Mouse (Mus musculus): ENCODE measurements around the gene Knstrn. TPM values are rescaled to one million over a fixed set of nuclear protein-coding genes. Genes with fewer than 3 reads are reported as not detected.

The Knstrn gene
- total RNA-seq, 2 experiments from 2014 or later, result 28.0 to 28.8 TPM

DNA sequence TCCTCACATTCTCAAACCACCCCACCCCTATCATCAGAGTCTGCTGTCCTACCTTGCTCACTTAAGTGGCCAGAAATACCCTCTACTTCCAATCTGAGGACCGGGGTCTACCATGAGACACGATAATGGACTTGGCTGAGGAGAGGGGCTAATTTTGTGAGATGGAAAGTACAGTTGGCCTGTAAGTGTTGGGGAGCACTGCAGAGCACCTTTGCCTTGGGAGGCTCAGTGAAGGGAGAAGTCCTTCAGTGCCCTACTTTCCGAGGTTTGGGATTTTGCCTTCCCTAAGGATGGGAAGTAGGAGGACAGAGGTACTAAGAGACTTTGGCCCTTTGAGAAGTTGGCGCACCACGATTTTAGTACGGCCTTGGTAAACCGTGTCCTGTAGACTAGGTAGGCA lies 85.5 kb downstream of the Knstrn start:
- DNase-seq (ENCODE audit: low spot score in 2 of 2), result no peak

DNA sequence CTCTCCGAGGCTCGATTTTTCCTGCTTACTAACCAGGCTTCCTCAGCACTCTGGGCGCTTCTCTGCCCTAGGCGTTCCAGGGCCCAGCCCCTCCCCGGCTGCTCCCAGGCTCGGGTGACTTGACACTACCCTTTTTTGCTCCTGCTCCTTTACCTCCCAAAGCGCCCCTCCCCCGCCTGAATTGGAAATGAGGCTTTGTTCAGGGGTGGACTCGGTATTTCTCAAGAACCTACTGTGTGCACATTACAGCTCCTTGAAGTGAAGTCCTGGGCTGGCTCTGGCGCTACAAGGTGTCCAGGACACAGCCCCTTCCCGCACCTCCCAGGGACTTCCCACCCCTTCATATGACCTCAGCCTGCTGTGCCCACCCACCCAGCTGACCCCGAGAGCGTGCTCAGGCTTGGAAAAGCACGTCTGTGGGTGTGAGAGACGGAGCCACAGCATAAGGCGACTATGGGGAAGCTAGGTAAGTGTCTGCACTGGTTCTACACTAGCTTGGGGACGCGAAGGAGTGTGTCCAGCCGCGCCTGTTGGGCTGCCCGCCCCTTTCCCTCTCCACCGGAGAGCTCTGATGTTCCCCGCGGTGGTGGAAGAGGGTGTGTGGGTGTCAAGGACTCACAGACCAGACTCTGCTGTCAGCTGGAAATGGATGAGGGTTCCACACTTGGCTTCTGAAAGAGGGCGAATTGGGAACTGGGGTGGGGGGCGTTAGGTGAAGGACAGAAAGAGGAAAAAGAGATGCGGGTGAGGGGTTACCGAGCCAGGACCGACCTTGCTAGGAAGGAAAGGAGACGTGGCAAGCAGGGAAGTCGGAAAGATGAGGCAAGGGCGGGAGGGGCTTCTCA lies 86.4 kb downstream of the Knstrn start, which contains the start of gene Bahd1:
Gene Bahd1 (plus strand): TSS at position 397 of the 845 bp plus-strand sequence.
- no peak for DNase-seq (ENCODE audit: low spot score in 2 of 2)

DNA sequence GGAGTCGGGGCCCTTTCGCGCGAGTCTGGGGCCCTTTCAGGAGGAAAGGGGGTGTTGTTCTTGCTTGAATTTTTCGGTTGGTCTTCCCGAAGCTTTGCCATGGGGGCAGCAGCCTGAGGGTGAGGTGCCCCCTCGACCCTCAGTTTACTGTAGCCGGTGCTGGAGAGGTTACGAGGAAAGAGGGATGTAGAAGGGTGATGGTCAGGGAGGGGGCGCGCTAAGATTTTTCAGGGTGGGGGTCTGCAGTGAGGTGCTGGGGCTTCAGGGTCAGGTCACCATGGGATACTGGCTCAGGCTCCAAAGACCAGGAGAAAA lies 87.0 kb downstream of the Knstrn start:
- no peak for DNase-seq (ENCODE audit: low spot score in 2 of 2)

GRCm38 (mm10) chr2:118901175-118902031 lies 87.6 kb downstream of the Knstrn start:
- peak; percentile 96 to 98 for DNase-seq (ENCODE audit: low spot score in 2 of 2)

DNA sequence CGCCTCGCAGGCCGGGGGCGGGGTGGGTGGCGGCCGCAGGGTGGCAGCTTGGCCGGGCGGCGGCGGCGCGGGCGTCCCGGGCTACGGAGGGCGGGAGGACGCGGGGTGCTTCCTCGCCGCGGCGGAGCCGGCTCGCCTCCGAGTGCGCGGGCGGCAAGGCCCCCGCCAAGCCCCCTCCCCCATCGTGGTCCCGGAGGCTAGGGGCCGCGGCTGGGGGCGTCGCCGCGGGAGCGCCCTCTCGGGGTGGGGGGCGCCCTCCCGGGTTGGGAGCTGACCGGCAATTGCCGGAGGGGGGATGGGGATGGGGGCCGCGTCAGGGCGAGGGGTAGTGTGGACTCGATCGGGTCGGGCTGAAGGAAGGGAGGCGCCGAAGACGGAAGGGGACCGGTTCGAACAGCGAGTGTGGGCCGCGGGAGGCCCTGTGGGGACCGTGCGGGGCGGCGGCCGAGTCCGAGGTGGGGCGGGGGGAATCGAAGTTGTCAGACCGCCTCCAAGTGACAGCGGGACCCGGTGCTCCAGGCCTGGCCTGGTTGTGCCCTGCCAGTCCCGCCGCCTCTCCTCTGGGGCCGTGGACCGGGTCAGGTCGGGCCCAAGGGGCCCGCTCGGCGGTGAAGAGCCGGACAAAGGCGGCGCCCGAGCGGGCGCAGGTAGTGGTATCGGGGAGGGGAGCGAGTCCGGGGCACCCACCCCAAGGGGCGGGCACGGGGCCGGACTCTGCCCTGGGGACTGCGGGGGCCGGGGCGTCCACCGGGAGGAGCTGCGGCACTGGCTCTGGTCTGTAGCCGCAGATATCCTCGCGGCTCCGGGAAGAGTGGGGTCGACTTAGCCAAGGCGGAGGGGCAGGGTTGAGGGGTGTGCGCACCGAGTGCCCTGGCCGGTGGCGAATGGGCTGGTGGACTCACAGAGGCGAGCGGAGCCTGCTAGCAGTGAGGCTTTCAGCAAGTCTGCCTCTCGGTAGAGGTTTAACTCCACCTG lies 88.5 kb downstream of the Knstrn start:
- peak; percentile 45 to 56 for DNase-seq (ENCODE audit: low spot score in 2 of 2)

GRCm38 (mm10) chr2:118903333-118903741 lies 89.5 kb downstream of the Knstrn start:
- no peak for DNase-seq (ENCODE audit: low spot score in 2 of 2)

Other genes with a start within 250 kb of the Knstrn start
- 10 to 100 TPM; 36.7 to 40.7 TPM for gene Bub1b, start 215.8 kb upstream of the Knstrn start, total RNA-seq (2021)
- 10 to 100 TPM; 13.8 to 16.3 TPM for gene Pak6, start 150.7 kb upstream of the Knstrn start, total RNA-seq (2021)
- gene Ankrd63, start 110.0 kb upstream of the Knstrn start, total RNA-seq (2021), result under 1 TPM; 0.20 to 0.59 TPM
- 1 to 10 TPM; 2.2 to 2.7 TPM for gene Plcb2, start 85.6 kb upstream of the Knstrn start, total RNA-seq (2021)
- gene Inafm2, start 68.2 kb upstream of the Knstrn start, total RNA-seq (2021), result 10 to 100 TPM; 27.8 to 30.8 TPM
- 1 to 10 TPM; 6.1 to 6.9 TPM for gene Ccdc9b, start 51.3 kb upstream of the Knstrn start, total RNA-seq (2021)
- not detected for gene Phgr1, start 41.2 kb upstream of the Knstrn start, total RNA-seq (2021)
- 10 to 100 TPM; 53.4 to 54.0 TPM for gene Disp2, start 34.3 kb upstream of the Knstrn start, total RNA-seq (2021)
- gene Ivd, start 48.0 kb downstream of the Knstrn start, total RNA-seq (2021), result 100 to 1,000 TPM; 166 to 176 TPM
- 10 to 100 TPM; 51.5 to 54.1 TPM for gene Bahd1, start 86.4 kb downstream of the Knstrn start, total RNA-seq (2021)
- gene Chst14, start 112.5 kb downstream of the Knstrn start, total RNA-seq (2021), result 10 to 100 TPM; 23.0 to 24.5 TPM
- 10 to 100 TPM; 20.0 to 20.2 TPM for gene Ccdc32, start 215.4 kb downstream of the Knstrn start, total RNA-seq (2021)
- 1 to 10 TPM; 8.6 to 8.7 TPM for gene Rpusd2, start 220.8 kb downstream of the Knstrn start, total RNA-seq (2021)
- gene Knl1, start 233.1 kb downstream of the Knstrn start, total RNA-seq (2021), result 10 to 100 TPM; 11.6 to 13.5 TPM

Data from adrenal gland, postnatal 4 days (tissue).